Mouse (Mus musculus) embryo, embryonic 10 days (tissue): ENCODE data around the gene Lrrc74a.

Experiments used
- DNase-seq: peaks from one replicate; pipeline ENCODE4 v3.0.0-alpha.2; 2015; ENCODE audit warnings: low spot score

Lrrc74a gene

GRCm38 (mm10) chr12:86804857-86805256 is 70.7 kb downstream of the Lrrc74a start:
- DNase-seq = no peak

GRCm38 (mm10) chr12:86805315-86805714 is 71.1 kb downstream of the Lrrc74a start:
- DNase-seq = no peak

- peak; percentile 91 for DNase-seq
Observed at GRCm38 (mm10) chr12:86806031-86806922, 72.1 kb downstream of the Lrrc74a start.

GRCm38 (mm10) chr12:86806923-86807794 is 73.0 kb downstream of the Lrrc74a start:
- DNase-seq = peak; percentile 85

GRCm38 (mm10) chr12:86807795-86808128 is 73.6 kb downstream of the Lrrc74a start:
- DNase-seq = no peak

GRCm38 (mm10) chr12:86808856-86809255 is 74.7 kb downstream of the Lrrc74a start:
- DNase-seq = no peak

- DNase-seq = no peak
Observed at GRCm38 (mm10) chr12:86810040-86810439, 75.9 kb downstream of the Lrrc74a start.

GRCm38 (mm10) chr12:86810725-86811444 is 76.7 kb downstream of the Lrrc74a start:
- DNase-seq = peak; percentile 28

- DNase-seq = no peak
Observed at GRCm38 (mm10) chr12:86812782-86813181, 78.6 kb downstream of the Lrrc74a start.
